Mouse (Mus musculus) small intestine, adult 2 months (tissue): ENCODE results near the gene Iqcn.

Source experiments
- CTCF ChIP-seq: fragments of 200-500 bp; IDR thresholded peaks from 2 replicates; pipeline ENCODE4 v1.5.1; 2012; ENCODE audit warnings: low read depth, mild to moderate bottlenecking, control low read depth, inconsistent platforms, low read length, moderate library complexity, mixed read lengths; ENCODE audit not compliant: insufficient replicate concordance, insufficient read length; ENCODE audit errors: extremely low read depth
- POLR2A ChIP-seq: fragments of 200-500 bp; IDR thresholded peaks from 2 replicates; pipeline ENCODE4 v1.6.1; 2012; ENCODE audit warnings: low read depth, mild to moderate bottlenecking, control low read depth, inconsistent platforms, low read length, moderate library complexity

DNA sequence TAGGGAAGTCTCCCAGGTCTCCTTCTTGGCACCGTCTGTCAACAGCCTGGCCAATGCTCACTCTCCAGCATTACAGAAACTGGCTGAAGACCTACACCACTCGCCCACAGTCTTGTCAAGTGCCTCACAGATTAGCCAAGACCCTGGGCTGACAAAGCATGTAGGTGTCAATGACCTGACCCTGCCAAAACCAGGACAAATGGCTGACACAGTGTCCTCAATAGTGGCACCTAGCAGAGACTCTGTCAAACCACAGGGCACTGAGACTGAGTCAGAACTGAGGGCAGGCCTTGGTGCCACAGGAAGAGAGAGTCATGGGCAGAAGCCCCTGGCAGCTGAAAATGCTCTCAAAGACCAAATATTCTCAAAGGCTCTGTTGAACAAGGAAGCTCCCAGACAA is 11.8 kb downstream of the Iqcn start:
- TF ChIP-seq CTCF: no peak
- TF ChIP-seq POLR2A: no peak
